Mouse (Mus musculus) intestine, embryonic 15.5 days (tissue): ENCODE data around the gene Peli2. TPM values are rescaled to one million over a fixed set of nuclear protein-coding genes. Genes with fewer than 3 reads are reported as not detected.
"Not testable (repeated sequence)": the region's sequence is repeated elsewhere in the genome, so short reads cannot be mapped to it uniquely, and the experiment has no call there.

Experiments
- ATAC-seq: fragments of 200-750 bp; cut with Nextera tagmentation; 2 replicates; pipeline ENCODE4 v1.8.0; 2017; ENCODE audit warnings: moderate TSS enrichment, moderate library complexity
- H3K27ac ChIP-seq: fragments of 300-500 bp; sonication (generic); 2 replicates; pipeline ENCODE4 v1.5.1; 2015; ENCODE audit warnings: mild to moderate bottlenecking, inconsistent platforms
- H3K27me3 ChIP-seq: fragments of 300-500 bp; sonication (generic); replicated peaks from 2 replicates; pipeline ENCODE4 v1.6.1; 2015; ENCODE audit warnings: inconsistent platforms
- H3K36me3 ChIP-seq: fragments of 300-500 bp; sonication (generic); 2 replicates; pipeline ENCODE4 v1.6.1; 2015; ENCODE audit warnings: inconsistent platforms
- H3K4me1 ChIP-seq: fragments of 300-500 bp; sonication (generic); replicated peaks from 2 replicates; pipeline ENCODE4 v1.6.1; 2015; ENCODE audit warnings: inconsistent platforms
- H3K4me2 ChIP-seq: fragments of 300-500 bp; sonication (generic); replicated peaks from 2 replicates; pipeline ENCODE4 v1.6.1; 2015; ENCODE audit warnings: mild to moderate bottlenecking, inconsistent platforms
- H3K4me3 ChIP-seq: fragments of 300-500 bp; sonication (generic); replicated peaks from 2 replicates; pipeline ENCODE4 v1.5.1; 2015; ENCODE audit warnings: inconsistent platforms
- H3K9ac ChIP-seq: fragments of 300-500 bp; sonication (generic); 2 replicates; pipeline ENCODE4 v1.6.1; 2015; ENCODE audit warnings: inconsistent platforms
- H3K9me3 ChIP-seq: fragments of 300-500 bp; sonication (generic); 2 replicates; pipeline ENCODE4 v1.6.1; 2016; ENCODE audit warnings: inconsistent platforms
- WGBS: fragments of 180-500 bp; shearing (Covaris S2); methylation state at CpG from one replicate; pipeline ENCODE4 v1.1.7; 2015; 5-methylcytosine and 5-hydroxymethylcytosine counted together
- polyA plus RNA-seq: library from polyadenylated mRNA; unstranded; fragments of >200 nt; fragmentation: Nextera tagmentation; extraction: Ambion mirVana; gene quantifications from 2 replicates; pipeline ENCODE4 v1.2.1, GENCODE M21; 2015

Gene Peli2
- 4.9 and 5.3 TPM in 2 replicates for polyA plus RNA-seq

- Histone ChIP-seq H3K36me3 (no peaks in the 10 kb centered on the region), H3K4me2 (peak within 1 kb of the TSS; percentile 90), H3K27me3 (no peaks in the 10 kb centered on the region), H3K9ac (peak within 1 kb of the TSS; percentile 77), H3K27ac (peak within 1 kb of the TSS; percentile 85), H3K9me3 (no peaks in the 10 kb centered on the region), H3K4me1 (peaks cover 23% of the 10 kb centered on the region), H3K4me3 (peak within 1 kb of the TSS; percentile 91)
- WGBS, result under 1% methylated on average over 108 of the region's 117 CpGs
- peak; percentile 87 for ATAC-seq
Measured at GRCm38 (mm10) chr14:48120752-48121528, at the start of gene Peli2. Gene Peli2, plus strand, starts transcription at chr14:48120823.

DNA sequence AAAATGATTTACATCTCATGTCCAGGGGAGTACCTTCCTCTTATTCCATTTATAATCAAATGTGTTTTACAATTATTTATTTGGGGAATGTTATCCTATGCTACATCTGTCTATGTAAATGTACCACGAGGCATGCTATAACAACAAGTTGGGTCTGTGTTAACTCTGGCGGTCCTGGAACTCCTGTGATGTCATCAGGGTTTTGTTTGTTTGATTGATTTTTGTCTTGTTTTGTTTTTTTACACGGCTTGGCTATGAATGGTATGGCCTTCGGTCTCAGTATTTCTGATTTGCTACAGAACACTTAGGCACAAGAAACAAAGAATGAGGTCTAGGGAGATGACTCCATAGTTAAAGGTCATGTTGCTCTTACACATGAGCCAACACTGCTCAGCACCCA, 48.5 kb upstream of the Peli2 start:
- no peaks in the 10 kb centered on the region for H3K9me3 ChIP-seq
- H3K4me2 ChIP-seq, result no peak overlapping the region
- H3K36me3 ChIP-seq, result no peaks in the 10 kb centered on the region
- 70% methylated on average over 4 of the region's 4 CpGs for WGBS
- no peaks in the 10 kb centered on the region for H3K4me1 ChIP-seq
- no peak overlapping the region for H3K9ac ChIP-seq
- ATAC-seq, result no peak
- H3K27ac ChIP-seq, result no peak overlapping the region
- H3K4me3 ChIP-seq, result no peak overlapping the region
- H3K27me3 ChIP-seq, result no peaks in the 10 kb centered on the region

GRCm38 (mm10) chr14:48073247-48074161, 47.1 kb upstream of the Peli2 start:
- no peaks in the 10 kb centered on the region for H3K27me3 ChIP-seq
- 53% methylated on average over 24 of the region's 24 CpGs for WGBS
- H3K36me3 ChIP-seq, result no peaks in the 10 kb centered on the region
- H3K27ac ChIP-seq, result no peak overlapping the region
- ATAC-seq, result no peak
- H3K9me3 ChIP-seq, result no peaks in the 10 kb centered on the region
- no peak overlapping the region for H3K4me3 ChIP-seq
- H3K9ac ChIP-seq, result no peak overlapping the region
- H3K4me1 ChIP-seq, result no peaks in the 10 kb centered on the region
- H3K4me2 ChIP-seq, result no peak overlapping the region

DNA sequence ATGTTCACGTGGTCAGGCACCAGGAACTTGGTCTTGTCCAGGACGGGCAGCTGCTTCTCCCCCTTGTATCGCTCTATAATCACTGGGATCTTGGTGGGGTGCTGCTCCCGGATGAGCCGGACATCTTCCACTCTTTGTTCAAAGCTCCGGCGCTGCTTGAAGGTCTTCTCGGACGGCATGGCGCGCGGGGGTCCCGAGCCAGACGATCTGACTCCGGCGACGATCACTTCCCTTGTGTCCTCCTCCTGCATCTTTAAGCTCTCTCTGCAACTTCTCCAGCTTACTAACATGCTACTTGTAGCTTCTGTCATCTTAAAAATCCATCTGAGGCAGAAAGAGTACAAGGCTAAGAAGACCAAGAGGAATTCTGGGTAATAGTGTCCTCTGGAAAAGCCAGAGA, 41.0 kb upstream of the Peli2 start:
- not testable (repeated sequence) for H3K9ac ChIP-seq, H3K9me3 ChIP-seq, H3K27me3 ChIP-seq, H3K27ac ChIP-seq, H3K36me3 ChIP-seq, H3K4me1 ChIP-seq, H3K4me2 ChIP-seq, H3K4me3 ChIP-seq, ATAC-seq
- WGBS, result 95% methylated on average over 17 of the region's 17 CpGs

DNA sequence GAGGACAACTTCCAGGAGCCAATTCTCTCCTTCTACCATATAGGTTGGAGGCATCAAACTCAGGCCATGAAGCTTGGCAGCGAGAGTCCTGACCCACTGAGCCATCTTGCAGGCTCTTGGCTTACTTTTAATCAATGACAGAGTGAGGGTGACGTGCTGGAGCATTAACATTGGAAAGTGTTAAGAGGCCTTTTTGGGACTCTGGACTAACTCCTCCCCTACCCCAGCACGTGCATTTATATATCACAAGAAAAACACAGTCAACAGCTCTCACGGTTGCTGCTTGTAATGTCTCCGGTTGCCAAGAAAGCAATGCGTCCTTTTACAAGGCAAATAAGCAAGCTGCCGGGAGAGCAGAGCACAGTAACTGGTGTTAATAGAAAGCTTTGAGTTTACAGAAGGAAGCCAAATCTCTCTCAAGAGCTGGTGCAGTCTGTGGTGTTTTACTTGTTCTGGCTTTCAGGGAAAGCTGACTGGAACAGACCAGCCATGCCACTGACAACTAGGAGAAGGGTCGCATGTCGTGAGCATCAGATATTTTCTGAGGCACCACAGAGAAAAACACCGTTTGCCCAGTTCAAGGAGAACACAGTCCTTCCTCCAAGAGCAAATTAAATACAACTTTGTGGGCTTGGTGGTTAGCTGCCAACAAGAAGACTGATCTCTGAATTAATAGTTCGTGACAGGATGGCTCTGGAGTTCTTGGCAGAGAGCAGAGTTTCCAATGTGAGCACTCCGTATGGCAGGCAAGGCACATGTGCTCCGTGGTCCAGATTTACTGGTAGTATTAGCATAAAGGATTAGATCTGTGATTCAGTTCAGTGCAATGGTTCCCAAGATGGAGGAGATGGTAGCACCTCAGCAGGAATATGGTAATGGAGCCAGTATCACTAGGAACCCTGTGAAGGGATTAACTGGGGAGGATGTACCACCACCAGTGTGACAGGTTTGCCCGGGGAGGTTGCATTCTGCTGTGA, 36.5 kb upstream of the Peli2 start:
- H3K4me3 ChIP-seq, result no peak overlapping the region
- no peaks in the 10 kb centered on the region for H3K27me3 ChIP-seq
- 27% methylated on average over 14 of the region's 14 CpGs for WGBS
- no peaks in the 10 kb centered on the region for H3K9me3 ChIP-seq
- ATAC-seq, result no peak
- H3K4me2 ChIP-seq, result no peak overlapping the region
- no peak overlapping the region for H3K9ac ChIP-seq
- 0 out of 2 replicates have a peak, but pooled peaks cover 4% of the 10 kb centered on the region for H3K4me1 ChIP-seq
- no peak overlapping the region for H3K27ac ChIP-seq
- H3K36me3 ChIP-seq, result no peaks in the 10 kb centered on the region

DNA sequence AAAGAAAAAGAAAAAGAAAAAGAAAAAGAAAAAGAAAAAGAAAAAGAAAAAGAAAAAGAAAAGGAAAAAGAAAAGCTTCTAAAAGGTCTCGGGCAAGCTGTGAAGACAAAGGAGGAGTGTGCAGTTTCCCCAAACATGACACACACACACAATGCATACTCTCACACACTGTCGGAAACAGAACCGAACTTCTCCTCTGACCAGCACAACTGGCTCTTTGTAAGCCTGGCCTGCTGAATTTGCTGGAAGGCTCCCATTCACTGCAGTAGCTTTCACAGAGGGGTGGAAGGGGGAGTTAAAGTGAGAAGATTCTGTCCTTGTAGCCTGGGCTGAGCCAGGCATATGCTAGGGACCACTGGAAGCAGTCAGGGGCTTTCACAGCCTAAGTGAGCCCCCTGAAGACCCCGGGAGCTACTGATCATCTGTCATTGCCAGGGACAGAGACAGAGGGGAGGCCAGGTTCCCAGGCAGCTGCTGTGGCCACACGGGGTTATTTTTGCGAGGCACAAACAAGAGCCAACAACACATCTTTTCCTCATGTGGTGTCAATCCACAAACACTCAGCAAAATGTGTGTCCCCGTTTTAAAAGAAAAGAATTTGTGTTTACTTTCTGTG, 33.8 kb upstream of the Peli2 start:
- Histone ChIP-seq H3K27me3 (no peaks in the 10 kb centered on the region), H3K4me2 (no peak overlapping the region), H3K4me1 (0 out of 2 replicates have a peak, but pooled peaks cover 4% of the 10 kb centered on the region), H3K4me3 (no peak overlapping the region), H3K36me3 (no peaks in the 10 kb centered on the region), H3K9me3 (no peaks in the 10 kb centered on the region), H3K9ac (no peak overlapping the region), H3K27ac (no peak overlapping the region)
- ATAC-seq, result no peak
- WGBS, result 50% methylated on average over 7 of the region's 7 CpGs

GRCm38 (mm10) chr14:48087298-48087830, 33.3 kb upstream of the Peli2 start:
- WGBS, result 72% methylated on average over 8 of the region's 8 CpGs

DNA sequence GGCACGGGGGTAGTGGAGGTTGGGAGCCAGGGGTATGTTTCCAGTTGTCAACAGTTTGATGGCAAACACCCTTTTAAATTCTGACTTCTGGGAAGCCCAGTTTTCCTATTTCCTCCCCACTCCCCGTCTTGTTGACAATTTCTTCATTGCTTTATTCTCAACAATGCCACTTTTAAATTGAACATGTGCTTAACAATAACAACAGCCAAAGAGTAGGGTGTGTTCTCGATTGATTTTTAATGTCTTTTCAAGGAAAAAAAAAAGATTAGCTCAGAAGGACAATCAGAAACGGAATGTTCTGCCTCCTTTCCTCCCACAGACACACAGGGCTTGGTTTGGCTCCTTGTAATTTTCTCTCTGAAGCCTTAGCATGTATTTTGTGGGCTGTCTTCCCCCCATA, 30.2 kb upstream of the Peli2 start:
- WGBS, result 53% methylated on average over 4 of the region's 4 CpGs
- ATAC-seq, result no peak
- H3K4me1 ChIP-seq, result no peaks in the 10 kb centered on the region
- H3K9ac ChIP-seq, result no peak overlapping the region
- H3K4me3 ChIP-seq, result no peak overlapping the region
- no peak overlapping the region for H3K27ac ChIP-seq
- H3K36me3 ChIP-seq, result no peaks in the 10 kb centered on the region
- H3K4me2 ChIP-seq, result no peak overlapping the region
- H3K9me3 ChIP-seq, result no peaks in the 10 kb centered on the region
- H3K27me3 ChIP-seq, result no peaks in the 10 kb centered on the region

More at GRCm38 (mm10) chr14:48087298-48087830, 33.3 kb upstream of the Peli2 start:
- Histone ChIP-seq H3K4me1 (0 out of 2 replicates have a peak, but pooled peaks cover 4% of the 10 kb centered on the region), H3K27ac (no peak overlapping the region), H3K36me3 (no peaks in the 10 kb centered on the region), H3K27me3 (no peaks in the 10 kb centered on the region), H3K4me3 (no peak overlapping the region), H3K9ac (no peak overlapping the region), H3K4me2 (no peak overlapping the region), H3K9me3 (no peaks in the 10 kb centered on the region)
- no peak for ATAC-seq

DNA sequence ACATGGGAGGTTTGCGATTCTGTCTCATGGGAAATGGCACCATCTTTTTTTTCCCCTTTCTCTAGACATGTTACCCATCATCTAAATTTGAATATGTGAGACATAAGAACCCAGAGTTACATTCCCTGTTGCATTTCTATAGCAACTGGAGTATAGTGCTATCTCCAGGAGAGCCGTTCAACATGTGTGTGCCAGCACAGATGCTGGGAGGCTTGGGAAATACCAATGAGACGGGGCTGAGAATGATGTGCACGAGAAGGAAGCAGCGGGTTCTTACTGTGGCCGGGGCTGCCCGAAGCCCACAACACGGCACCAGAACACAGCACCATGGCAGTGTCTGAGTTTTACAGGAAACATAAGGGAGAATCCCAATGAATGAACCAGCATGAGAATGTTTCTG, 29.5 kb upstream of the Peli2 start:
- ATAC-seq, result no peak
- no peaks in the 10 kb centered on the region for H3K4me1 ChIP-seq
- H3K9me3 ChIP-seq, result no peaks in the 10 kb centered on the region
- H3K27me3 ChIP-seq, result no peaks in the 10 kb centered on the region
- no peak overlapping the region for H3K27ac ChIP-seq
- H3K4me2 ChIP-seq, result no peak overlapping the region
- H3K9ac ChIP-seq, result no peak overlapping the region
- H3K36me3 ChIP-seq, result no peaks in the 10 kb centered on the region
- no peak overlapping the region for H3K4me3 ChIP-seq
- 88% methylated on average over 8 of the region's 8 CpGs for whole genome bisulfite sequencing

DNA sequence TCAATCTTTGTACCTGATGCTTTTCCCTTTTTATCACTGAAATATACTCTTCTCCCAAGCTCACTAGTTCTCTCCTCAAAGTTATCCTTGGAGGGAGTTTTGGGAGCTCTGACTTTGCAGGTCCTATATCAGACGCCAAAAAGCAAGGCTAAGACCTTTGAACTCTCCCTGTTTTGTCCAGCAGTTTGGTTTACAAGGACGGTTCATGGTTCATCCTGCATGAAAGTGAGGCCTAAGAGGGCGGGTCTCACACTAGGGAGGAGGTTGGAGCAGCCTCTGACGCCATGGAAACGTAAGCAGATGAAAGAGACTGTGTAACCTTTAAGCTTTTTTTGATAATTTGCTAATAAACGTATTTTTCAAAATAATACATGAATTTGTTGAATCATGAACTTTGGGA, 22.4 kb upstream of the Peli2 start:
- H3K27me3 ChIP-seq, result no peaks in the 10 kb centered on the region
- no peaks in the 10 kb centered on the region for H3K4me1 ChIP-seq
- no peak for ATAC-seq
- WGBS, result 56% methylated on average over 6 of the region's 6 CpGs
- H3K4me2 ChIP-seq, result no peak overlapping the region
- H3K36me3 ChIP-seq, result no peaks in the 10 kb centered on the region
- H3K4me3 ChIP-seq, result no peak overlapping the region
- no peaks in the 10 kb centered on the region for H3K9me3 ChIP-seq
- no peak overlapping the region for H3K9ac ChIP-seq
- H3K27ac ChIP-seq, result no peak overlapping the region

GRCm38 (mm10) chr14:48099354-48099753, 21.3 kb upstream of the Peli2 start:
- Histone ChIP-seq H3K9ac (no peak overlapping the region), H3K4me1 (no peaks in the 10 kb centered on the region), H3K4me2 (no peak overlapping the region), H3K27me3 (no peaks in the 10 kb centered on the region), H3K4me3 (no peak overlapping the region), H3K27ac (no peak overlapping the region), H3K9me3 (no peaks in the 10 kb centered on the region), H3K36me3 (no peaks in the 10 kb centered on the region)
- WGBS, result 61% methylated on average over 1 of the region's 1 CpGs
- ATAC-seq, result no peak
